Mouse (Mus musculus): Measurements from ENCODE around the gene Sstr4. TPM values are rescaled to one million over a fixed set of nuclear protein-coding genes. Genes with fewer than 3 reads are reported as not detected.

Sstr4 gene
- total RNA-seq (2012; rRNA removed) = not detected in 2 replicates
- not detected for polyA plus RNA-seq (2012; ENCODE audit: insufficient read depth in 1 of 2, insufficient read length in 2 of 2, low read depth in 1 of 2, low replicate concordance in 2 of 2, missing spikeins in 1 of 2)

DNA sequence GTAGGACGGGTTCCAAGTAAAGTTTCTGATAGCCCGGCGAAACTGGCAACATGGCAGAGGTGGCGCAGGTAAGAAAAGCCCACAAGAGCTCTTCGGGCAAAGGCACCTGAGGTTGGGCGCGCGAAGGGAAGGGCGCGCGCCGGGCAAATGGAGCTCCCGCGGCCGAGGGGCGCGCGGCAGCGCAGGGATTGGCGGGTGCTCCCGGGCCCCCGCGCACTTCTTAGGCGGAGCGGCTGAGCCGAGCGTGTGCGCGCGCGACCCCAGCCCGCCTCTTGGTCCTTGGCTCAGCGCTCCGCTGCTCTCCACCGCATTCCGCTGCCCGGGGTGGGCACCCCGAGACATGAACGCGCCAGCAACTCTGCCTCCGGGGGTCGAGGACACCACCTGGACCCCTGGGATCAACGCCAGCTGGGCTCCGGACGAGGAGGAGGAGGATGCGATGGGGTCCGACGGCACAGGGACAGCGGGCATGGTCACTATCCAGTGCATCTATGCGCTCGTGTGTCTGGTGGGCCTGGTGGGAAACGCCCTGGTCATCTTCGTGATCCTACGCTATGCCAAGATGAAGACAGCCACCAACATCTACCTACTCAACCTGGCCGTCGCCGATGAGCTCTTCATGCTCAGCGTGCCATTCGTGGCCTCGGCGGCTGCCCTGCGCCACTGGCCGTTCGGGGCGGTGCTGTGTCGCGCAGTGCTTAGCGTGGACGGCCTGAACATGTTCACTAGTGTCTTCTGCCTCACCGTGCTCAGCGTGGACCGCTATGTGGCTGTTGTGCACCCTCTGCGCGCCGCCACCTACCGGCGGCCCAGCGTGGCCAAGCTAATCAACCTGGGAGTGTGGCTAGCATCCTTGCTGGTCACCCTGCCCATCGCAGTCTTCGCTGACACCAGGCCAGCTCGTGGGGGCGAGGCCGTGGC is at the start of gene Sstr4:
Sstr4 (plus strand) TSS at position 214 of the 921 bp plus-strand sequence.
- no peaks in the 10 kb centered on the region for H3K36me3 ChIP-seq (ENCODE audit: control insufficient read depth in 1 of 2, insufficient read depth in 2 of 2, low read length in 2 of 2)
- DNase-seq (ENCODE audit: low read depth, low spot score) = no peak
- H3K27me3 ChIP-seq (ENCODE audit: control insufficient read depth in 1 of 2, insufficient read depth in 2 of 2, low read length in 2 of 2) = no peaks in the 10 kb centered on the region
- H3K79me2 ChIP-seq (ENCODE audit: control insufficient read depth, insufficient read depth, low read length, poor library complexity) = no peaks in the 10 kb centered on the region
- no peak within 1 kb of the TSS for H3K4me3 ChIP-seq (ENCODE audit: control insufficient read depth in 1 of 2, insufficient read depth in 1 of 2, low read depth in 2 of 2, low read length in 2 of 2)
- TF ChIP-seq KAT2A (conservative IDR thresholded peaks at IDR 0.05; ENCODE audit: low read depth, low read length) = no peak
- TF ChIP-seq RAD21 (IDR thresholded peaks at IDR 0.05; ENCODE audit: low read depth, low read length) = no peak
- H3K4me1 ChIP-seq (ENCODE audit: control insufficient read depth in 1 of 2, insufficient read depth in 2 of 2, low read length in 2 of 2) = no peaks in the 10 kb centered on the region
- H3K9ac ChIP-seq (ENCODE audit: control insufficient read depth, low read depth, low read length, poor library complexity, severe bottlenecking) = no peak within 1 kb of the TSS
- H3K27ac ChIP-seq (ENCODE audit: control insufficient read depth, low read depth, low read length) = no peak within 1 kb of the TSS
- no peaks in the 10 kb centered on the region for H3K9me3 ChIP-seq (replicated peaks; ENCODE audit: insufficient read depth, low read length)

DNA sequence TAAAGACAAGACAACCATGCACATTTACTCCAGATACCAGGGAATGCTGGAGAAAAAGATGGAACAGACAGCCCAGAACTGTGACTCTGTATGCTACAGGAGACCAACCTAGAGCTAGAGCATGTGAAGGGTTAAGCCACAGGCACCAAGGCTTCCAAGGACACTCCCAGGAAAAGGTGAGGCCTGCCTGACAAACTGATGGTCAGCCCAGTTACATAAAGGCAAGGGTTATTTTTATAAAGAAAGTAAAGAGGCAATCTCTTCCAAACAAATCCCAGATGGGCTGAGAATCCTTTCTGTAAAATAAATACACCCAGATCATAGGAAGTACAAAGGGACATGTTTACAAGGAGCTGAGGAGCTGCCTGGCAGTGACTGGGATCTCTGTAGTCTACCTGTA is 49.8 kb upstream of the Sstr4 start:
- Histone ChIP-seq H3K9ac (ENCODE audit: control insufficient read depth, low read depth, low read length, poor library complexity, severe bottlenecking) (no peak overlapping the region), H3K79me2 (ENCODE audit: control insufficient read depth, insufficient read depth, low read length, poor library complexity) (no peaks in the 10 kb centered on the region), H3K27ac (ENCODE audit: control insufficient read depth, low read depth, low read length) (no peak overlapping the region), H3K27me3 (ENCODE audit: control insufficient read depth in 1 of 2, insufficient read depth in 2 of 2, low read length in 2 of 2) (no peaks in the 10 kb centered on the region), H3K4me1 (ENCODE audit: control insufficient read depth in 1 of 2, insufficient read depth in 2 of 2, low read length in 2 of 2) (no peaks in the 10 kb centered on the region), H3K9me3 (replicated peaks; ENCODE audit: insufficient read depth, low read length) (no peaks in the 10 kb centered on the region), H3K4me3 (ENCODE audit: control insufficient read depth in 1 of 2, insufficient read depth in 1 of 2, low read depth in 2 of 2, low read length in 2 of 2) (no peak overlapping the region), H3K36me3 (ENCODE audit: control insufficient read depth in 1 of 2, insufficient read depth in 2 of 2, low read length in 2 of 2) (no peaks in the 10 kb centered on the region)
- no peak for DNase-seq (ENCODE audit: low read depth, low spot score)
- TF ChIP-seq CHD2 (IDR thresholded peaks at IDR 0.05; ENCODE audit: low read length) (no peak), RCOR1 (IDR thresholded peaks at IDR 0.05; ENCODE audit: low read depth, low read length) (no peak), ELF1 (IDR thresholded peaks at IDR 0.05; ENCODE audit: low read depth, low read length) (no peak), GATA1 (IDR thresholded peaks at IDR 0.05; ENCODE audit: low read depth, low read length) (no peak), MYB (IDR thresholded peaks at IDR 0.05; ENCODE audit: low read depth, low read length) (no peak), ZKSCAN1 (IDR thresholded peaks at IDR 0.05; ENCODE audit: low read depth, low read length) (no peak), USF2 (IDR thresholded peaks at IDR 0.05; ENCODE audit: borderline replicate concordance in 1 of 2, insufficient read depth in 1 of 2, low read depth in 1 of 2, low read length in 2 of 2) (no peak), MAFK (IDR thresholded peaks at IDR 0.05; ENCODE audit: borderline replicate concordance, low read depth, low read length) (no peak), KAT2A (conservative IDR thresholded peaks at IDR 0.05; ENCODE audit: low read depth, low read length) (no peak), E2F4 (IDR thresholded peaks at IDR 0.05; ENCODE audit: borderline replicate concordance, low read depth, low read length) (no peak), JUND (IDR thresholded peaks at IDR 0.05; ENCODE audit: low read depth, low read length) (no peak), ZNF384 (IDR thresholded peaks at IDR 0.05; ENCODE audit: low read depth, low read length) (no peak), UBTF (IDR thresholded peaks at IDR 0.05; ENCODE audit: borderline replicate concordance, insufficient read depth, low read depth, low read length) (no peak), POLR2A (IDR thresholded peaks at IDR 0.05; ENCODE audit: control insufficient read depth in 1 of 2, insufficient read depth in 1 of 2, low read depth in 1 of 2, low read length in 2 of 2, poor library complexity in 1 of 2) (no peak)

Measured in MEL (cell line).